Mouse (Mus musculus) cerebellum, postnatal 10 days (tissue): Measurements from ENCODE around the gene Tiam1.
A peak's percentile ranks its signal among the peaks of the same experiment; 100 is the strongest.

Source experiments
- DNase-seq, 2 experiments: peaks; one replicate each; pipeline ENCODE4 v3.0.0; 2021; ENCODE audit warnings: mixed read lengths in 2 of 2

The Tiam1 gene

DNA sequence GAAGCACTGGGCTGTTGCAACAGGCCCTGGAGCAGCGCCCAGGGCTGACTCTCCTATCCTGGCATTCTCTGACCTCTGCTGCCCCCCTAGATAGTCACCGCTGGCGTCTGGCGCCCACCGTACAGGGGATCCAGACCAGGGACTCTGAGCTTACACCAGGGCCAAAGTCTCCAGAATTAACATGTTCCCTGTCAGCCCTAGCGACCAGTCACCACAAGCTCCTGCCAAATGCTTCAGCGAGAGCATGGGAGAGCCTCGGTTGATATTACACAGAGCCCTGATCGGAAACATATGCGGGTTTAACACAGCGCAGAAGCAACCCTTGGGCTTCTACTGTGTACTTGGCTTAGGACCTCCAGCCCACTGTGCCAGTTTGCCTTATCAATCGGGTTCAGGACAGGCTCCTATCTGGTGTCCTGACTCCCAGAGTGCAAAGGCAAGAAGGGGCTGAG is 151.8 kb downstream of the Tiam1 start:
- peak; percentile 41 to 47 for DNase-seq

GRCm38 (mm10) chr16:89990288-89990955 is 153.1 kb downstream of the Tiam1 start:
- no peak for DNase-seq

- no peak for DNase-seq
These were observed 153.8 kb downstream of the Tiam1 start for GRCm38 (mm10) chr16:89989816-89990215.

DNA sequence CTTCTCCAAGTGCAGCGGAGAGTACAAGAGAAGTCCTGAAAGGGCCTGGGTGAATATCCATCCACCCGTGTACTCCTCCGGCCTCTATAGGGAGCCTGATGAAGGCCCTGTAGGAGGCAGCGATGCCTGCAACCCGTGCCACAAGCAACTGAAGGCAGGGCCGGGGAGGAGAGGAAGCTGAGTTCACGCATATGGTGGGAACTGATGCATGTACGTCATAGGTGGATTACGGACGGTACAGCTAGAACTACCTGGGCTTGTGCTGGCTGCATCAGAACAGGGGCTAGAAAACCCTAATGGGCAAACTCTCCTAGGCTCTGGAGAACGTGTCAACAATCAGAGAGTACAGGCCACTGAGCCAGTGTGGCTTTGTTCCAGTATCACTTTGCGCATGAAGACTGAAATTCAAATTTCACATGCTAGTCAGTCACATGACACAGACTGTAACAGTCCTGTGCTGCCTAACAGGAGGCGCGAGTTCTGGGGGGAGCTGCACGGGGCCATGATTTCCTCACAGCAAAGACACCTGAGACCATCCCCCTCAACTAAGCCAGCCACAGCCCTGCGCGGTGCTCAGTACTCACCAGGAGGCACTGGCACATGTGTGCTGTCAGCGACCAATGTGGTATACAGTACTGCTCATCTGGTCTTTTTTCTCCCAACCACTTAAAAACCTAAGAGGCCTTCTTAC is 156.8 kb downstream of the Tiam1 start:
- DNase-seq, result no peak

GRCm38 (mm10) chr16:89985702-89986481 is 157.7 kb downstream of the Tiam1 start:
- DNase-seq, result no peak

DNA sequence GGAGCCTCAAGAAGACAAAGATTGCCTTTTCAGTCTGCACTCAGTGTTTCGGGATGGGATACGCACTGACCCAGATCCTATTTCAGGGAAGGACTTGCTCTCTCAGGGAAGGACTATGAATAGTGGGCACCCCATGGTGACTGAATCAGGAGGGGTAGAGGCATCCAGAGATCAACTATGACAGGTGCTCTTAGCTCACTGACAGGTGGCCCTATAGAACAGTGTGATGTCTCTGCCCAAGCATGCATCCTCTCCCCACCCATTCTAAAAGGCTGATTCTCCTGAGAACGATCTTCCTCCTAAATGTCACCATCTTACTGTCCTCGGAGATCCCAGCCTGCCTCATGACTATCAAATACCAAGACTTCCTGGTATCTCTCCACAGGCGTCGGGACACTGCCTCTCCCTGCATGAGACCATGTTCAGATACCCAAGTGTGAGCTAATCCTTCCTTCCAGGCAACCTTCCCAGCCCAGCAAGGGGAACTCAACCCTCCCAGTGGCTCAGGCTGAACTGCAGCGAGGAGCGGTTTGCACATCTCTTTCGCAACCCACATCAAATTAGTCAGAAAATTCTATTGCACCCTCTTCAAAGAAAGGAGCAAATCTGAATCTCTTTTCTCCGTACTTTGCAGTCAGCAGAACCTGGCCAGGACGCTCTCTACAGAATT is 163.4 kb downstream of the Tiam1 start:
- no peak for DNase-seq

GRCm38 (mm10) chr16:89975441-89975840 is 168.1 kb downstream of the Tiam1 start:
- no peak for DNase-seq

GRCm38 (mm10) chr16:89973814-89974712 is 169.5 kb downstream of the Tiam1 start:
- DNase-seq, result no peak

DNA sequence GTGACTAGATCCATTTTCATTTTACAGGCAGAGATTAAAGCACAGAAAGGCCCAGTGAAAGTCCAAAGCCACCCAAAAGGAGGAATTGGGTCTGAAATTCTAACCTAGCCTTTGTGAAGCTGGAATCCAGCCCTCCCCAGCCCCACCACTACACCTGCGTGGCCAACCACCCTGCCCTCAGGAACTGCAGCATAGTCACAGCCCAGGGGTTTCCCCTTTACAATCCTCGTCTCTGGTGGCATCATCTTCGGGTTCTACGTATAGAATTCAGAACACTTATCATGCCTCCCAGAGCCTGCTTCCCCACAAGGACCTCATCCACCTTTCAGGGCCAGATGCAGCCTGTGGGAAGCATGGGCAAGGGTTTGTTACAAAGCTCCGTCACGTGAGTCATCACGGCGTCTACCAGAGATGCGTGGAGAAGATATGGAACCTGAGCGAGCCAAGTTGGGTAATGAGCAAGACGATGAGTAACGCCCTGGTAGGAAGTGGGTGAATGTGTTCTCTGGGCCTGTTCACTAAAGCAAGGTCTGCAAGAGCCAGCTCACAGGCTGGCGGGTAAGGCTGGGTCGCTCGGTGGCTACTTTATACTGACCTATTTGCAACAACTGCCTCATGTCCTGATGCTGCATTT is 170.6 kb downstream of the Tiam1 start:
- no peak for DNase-seq

DNA sequence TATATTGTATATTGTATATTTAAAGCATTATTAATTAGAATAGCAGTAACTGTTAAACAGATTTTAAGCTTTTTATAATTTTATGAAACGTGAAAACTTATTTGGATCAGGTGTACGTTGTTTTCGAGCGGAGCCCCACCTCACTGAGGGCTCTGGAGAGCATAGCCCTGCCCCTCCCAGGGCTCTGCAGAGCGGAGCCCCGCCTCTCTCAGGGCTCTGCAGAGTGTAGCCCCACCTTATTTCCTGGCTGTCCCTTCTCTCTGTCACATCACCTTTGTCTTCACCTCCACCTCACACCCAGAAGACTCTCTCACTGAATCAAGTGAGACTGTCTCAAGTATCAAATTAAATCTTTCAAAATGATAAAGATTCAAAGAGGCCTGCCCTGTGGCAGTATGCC is 171.6 kb downstream of the Tiam1 start:
- no peak for DNase-seq

GRCm38 (mm10) chr16:89968058-89968457 is 175.5 kb downstream of the Tiam1 start:
- DNase-seq, result no peak

GRCm38 (mm10) chr16:89962876-89963275 is 180.7 kb downstream of the Tiam1 start:
- DNase-seq, result no peak

- no peak for DNase-seq
These were observed 182.7 kb downstream of the Tiam1 start for GRCm38 (mm10) chr16:89960904-89961303.

DNA sequence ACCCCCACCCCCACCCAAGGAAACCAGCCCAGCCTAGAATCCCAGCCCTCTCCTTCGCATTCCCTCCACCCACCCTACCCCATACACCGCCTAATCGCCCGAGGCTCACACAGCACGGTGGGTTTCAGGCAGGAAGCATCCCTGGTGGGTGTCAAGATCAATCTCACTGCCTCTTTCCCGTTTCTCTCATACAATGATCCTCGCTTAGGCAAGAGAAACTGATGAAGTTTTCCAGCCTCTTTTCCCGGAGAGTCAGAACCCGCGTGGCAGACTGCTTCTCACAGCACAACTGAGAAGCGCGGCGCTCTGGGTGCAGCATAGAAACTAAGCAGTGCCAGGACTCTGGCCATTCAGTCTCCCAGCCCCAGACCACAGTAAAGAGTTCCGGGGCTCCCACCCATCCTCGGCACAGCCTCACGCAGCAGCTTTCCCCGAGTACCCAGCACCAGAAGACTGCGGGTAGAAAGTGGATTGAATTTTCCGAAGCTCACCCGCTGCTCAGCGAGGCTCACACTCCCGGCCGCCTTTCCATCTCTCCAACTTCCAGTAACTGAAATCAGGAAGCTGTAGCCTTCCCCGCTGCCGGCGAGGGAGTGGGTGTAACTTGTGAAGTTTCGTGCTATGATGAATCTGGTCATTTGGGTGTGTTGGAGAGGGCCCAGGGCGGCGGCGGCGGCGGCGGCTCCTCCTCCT is 183.2 kb downstream of the Tiam1 start:
- DNase-seq, result peak; percentile 55 to 59

DNA sequence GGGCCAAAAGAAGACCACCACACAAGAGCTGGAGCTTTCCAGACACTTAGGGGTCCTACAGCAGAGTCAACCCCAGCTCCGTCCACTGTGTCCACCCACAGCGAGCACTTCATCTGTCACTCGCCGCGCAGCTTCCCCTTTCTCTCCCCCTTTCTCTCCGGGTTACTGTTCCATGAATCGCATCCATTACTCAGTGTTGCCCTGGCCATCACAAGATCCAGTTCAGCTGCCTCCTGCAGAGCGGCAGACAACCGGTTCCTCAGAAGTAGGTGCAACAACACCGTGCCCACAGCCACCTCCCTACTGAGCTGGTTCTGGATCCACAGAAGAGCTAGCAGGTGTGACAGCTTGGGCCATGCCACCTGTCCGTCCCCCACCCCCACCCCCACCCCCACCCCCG is 184.6 kb downstream of the Tiam1 start:
- peak; percentile 51 to 57 for DNase-seq

- no peak for DNase-seq
These were observed 185.5 kb downstream of the Tiam1 start for GRCm38 (mm10) chr16:89958030-89958429.

DNA sequence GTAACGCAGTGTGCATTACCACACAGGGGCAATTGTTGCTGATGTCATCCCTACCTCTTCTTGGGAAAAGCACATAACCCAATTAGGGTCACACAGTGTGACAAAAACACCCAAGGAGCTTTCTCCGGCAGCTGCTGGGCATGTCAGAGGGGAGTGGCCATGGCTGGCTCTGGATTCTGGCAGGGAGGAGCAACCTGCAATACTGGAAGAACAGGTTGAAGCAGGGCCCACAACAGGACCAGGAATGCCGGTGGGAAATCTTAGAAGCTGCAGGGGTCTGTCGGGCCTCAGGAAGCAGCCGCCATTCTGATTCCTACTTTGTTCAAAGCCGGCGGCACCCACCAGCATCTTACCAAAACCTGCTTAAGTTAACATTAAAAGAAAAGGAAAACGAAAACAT is 189.0 kb downstream of the Tiam1 start:
- DNase-seq, result no peak

- DNase-seq, result no peak
These were observed 189.5 kb downstream of the Tiam1 start for GRCm38 (mm10) chr16:89954114-89954513.

DNA sequence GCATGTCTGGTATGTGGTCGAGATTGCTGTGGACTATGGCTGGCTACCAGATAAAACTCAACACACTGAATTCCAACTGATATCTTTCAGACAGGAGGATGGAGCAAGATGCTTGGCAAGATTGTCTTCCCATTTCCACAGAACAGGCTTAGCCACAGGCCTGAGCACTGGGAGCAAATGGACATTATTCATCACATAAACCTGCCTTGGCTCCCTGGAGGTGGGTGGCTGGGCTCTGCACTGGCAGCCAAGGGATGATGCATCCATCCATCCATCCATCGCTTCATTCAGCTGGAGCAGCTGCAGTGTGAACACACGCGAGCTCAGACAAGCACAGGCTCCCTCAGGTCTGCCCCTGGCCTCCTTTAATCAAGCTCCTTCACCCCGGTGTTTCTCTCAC is 190.7 kb downstream of the Tiam1 start:
- DNase-seq, result no peak

GRCm38 (mm10) chr16:89950754-89951153 is 192.8 kb downstream of the Tiam1 start:
- DNase-seq, result peak; percentile 84 to 89

DNA sequence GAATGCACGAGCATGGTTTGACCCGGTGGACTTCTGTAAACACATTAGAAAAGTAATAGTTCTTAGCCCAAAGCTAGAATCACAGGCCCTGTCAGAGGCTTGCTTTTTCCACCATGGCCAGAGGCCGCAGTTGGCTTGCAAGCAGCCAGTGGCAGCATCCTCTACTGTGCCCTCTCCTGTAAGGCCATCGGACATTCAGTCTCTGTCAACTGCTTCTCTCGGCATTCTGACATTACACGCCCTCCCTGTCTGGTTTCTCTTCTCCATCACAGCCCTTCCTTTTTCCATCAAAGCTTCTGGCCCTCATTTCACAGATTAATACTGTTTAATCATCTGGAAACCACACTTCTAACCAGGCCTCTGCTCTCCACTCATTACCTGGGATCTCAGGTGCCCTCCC is 193.3 kb downstream of the Tiam1 start:
- peak; percentile 36 to 54 for DNase-seq
